Mouse (Mus musculus) lung, adult 2 months (tissue): ENCODE data around the gene Tenm2. TPM values are rescaled to one million over a fixed set of nuclear protein-coding genes. Genes with fewer than 3 reads are reported as not detected.

ENCODE experiments used
- DNase-seq: peaks from one replicate; pipeline ENCODE4 v3.0.0; 2022
- H3K4me1 ChIP-seq: fragments of 200-500 bp; 2 replicates; pipeline ENCODE4 v1.6.1; 2011; ENCODE audit warnings: low read length; ENCODE audit not compliant: control insufficient read depth, insufficient read depth
- H3K4me3 ChIP-seq: fragments of 200-500 bp; replicated peaks from 2 replicates; pipeline ENCODE3; 2011; ENCODE audit warnings: low read depth, mild to moderate bottlenecking, control low read depth, low read length; ENCODE audit errors: extremely low read depth
- CTCF ChIP-seq: fragments of 200-500 bp; IDR thresholded peaks from 2 replicates; pipeline ENCODE4 v1.5.1; 2011; ENCODE audit warnings: mild to moderate bottlenecking, low read length, control low read depth; ENCODE audit not compliant: insufficient read depth
- POLR2A ChIP-seq: fragments of 200-500 bp; IDR thresholded peaks from 2 replicates; pipeline ENCODE4 v1.6.1; 2011; ENCODE audit warnings: low read depth, mild to moderate bottlenecking, control low read depth, low read length, borderline replicate concordance; ENCODE audit errors: extremely low read depth
- WGBS: fragments of 180-500 bp; shearing (Covaris S2); methylation state at CpG from one replicate; pipeline ENCODE4 v1.1.7; 2018; 5-methylcytosine and 5-hydroxymethylcytosine counted together
- polyA plus RNA-seq: library from polyadenylated mRNA; depleted of rRNA; stranded (reverse); fragments of >200 nt; gene quantifications from 2 replicates; pipeline ENCODE4 v1.2.3, GENCODE M21; 2012

Tenm2 gene
- polyA plus RNA-seq, 1 experiment, result 0.36 TPM

DNA sequence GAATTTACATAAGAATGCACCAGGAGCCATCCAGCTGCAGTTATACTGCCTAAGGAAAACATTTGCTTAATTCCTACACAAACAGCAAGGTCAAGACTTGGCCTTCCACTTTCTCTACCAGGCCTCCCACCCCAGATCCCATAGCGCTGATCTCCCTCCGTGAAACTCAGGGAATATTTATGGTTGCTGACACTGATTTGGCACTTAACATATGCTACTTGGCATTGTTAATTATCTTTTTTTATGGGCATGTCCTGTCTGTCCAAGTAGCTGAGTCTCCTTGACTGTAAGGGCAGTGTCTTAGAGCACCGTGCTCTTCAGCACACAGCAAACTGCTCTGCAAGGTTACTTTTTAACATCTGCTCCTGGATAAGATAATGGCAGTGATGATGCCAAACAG is 238.1 kb downstream of the Tenm2 start:
- H3K4me3 ChIP-seq, result no peak overlapping the region
- no peak for TF ChIP-seq CTCF
- TF ChIP-seq POLR2A, result no peak
- no peak for DNase-seq
- 54% methylated on average over 3 of the region's 3 CpGs for WGBS
- H3K4me1 ChIP-seq, result no peaks in the 10 kb centered on the region

DNA sequence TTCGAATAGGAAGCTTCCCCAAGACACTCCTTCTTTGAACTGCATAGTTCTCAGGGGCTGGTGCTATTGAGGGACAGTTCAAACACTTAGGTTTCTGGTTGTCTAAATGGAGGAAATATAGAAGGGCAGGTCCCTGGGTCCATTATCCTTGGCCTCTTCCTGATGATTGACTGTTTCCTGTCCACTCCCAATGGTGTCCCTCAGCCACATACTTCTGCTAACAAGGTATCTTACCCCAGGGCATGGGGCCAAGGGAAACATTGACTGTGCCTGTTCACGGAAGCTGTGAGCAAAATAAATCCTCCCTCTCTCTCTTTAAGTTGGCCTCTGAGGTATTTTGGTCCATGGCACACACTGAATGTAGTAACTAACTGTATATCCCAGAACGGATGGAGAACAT is 244.9 kb downstream of the Tenm2 start:
- H3K4me3 ChIP-seq, result no peak overlapping the region
- DNase-seq, result no peak
- TF ChIP-seq CTCF (no peak), POLR2A (no peak)
- H3K4me1 ChIP-seq, result no peaks in the 10 kb centered on the region
- 43% methylated on average over 3 of the region's 3 CpGs for WGBS

DNA sequence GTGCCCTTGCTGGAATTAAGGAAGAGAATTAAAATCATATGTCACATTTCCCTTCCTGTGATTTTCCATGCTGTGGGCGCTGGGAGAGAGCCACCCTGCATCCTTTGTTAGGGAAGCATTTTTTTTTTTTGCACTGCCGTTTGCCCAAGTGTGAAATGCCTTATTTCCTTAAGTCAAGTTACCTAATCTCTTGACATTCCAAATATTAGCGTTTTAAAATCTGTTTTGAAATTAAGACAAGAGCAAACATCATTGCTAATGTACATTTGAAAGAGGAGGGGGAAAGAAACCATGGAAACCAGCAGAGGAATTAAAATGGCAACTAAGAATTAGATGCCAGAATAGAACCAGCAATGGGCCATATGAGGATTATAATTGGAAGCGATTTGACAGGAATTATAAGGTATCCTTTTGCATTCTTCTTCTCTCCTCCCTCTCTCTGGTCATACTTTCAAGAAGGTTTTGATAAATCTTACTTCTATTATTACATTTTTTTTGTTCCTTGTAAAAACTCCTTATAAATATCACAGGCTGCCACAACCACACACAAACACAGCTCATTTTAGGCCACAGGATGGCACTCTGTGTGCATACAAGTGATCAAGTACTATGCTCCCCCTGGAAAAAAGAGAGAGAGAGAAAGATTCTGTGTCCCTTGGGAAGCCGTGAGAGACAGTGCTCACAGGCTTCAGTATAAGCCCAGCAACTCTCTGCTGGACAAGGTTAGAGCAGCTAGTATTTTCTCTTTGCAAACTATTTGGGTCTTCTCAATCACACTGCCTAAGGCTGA is 246.8 kb downstream of the Tenm2 start:
- H3K4me1 ChIP-seq, result no peaks in the 10 kb centered on the region
- H3K4me3 ChIP-seq, result no peak overlapping the region
- no peak for DNase-seq
- WGBS, result 31% methylated on average over 5 of the region's 5 CpGs
- TF ChIP-seq POLR2A (no peak), CTCF (no peak)

DNA sequence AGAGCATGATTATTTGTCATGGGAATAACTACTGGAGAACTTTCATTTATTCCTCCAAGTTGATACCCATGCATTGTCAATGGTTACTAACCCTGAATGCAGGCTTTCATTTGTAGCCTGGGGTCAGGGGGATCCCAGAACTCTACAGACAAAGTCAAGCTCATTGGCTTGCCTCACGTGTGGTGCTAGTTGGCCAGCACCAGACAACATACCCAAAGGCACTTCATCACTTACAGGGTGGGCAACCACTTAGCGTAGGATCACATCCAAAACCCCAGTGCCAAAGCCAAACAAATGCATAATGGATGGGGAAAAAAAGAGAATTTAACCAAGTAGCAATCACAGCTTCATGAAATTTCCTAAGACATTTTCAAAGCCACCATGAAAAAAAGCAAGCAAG is 261.6 kb downstream of the Tenm2 start:
- H3K4me1 ChIP-seq, result no peaks in the 10 kb centered on the region
- DNase-seq, result no peak
- H3K4me3 ChIP-seq, result no peak overlapping the region
- TF ChIP-seq POLR2A (no peak), CTCF (no peak)
- 50% methylated on average over 2 of the region's 2 CpGs for WGBS

DNA sequence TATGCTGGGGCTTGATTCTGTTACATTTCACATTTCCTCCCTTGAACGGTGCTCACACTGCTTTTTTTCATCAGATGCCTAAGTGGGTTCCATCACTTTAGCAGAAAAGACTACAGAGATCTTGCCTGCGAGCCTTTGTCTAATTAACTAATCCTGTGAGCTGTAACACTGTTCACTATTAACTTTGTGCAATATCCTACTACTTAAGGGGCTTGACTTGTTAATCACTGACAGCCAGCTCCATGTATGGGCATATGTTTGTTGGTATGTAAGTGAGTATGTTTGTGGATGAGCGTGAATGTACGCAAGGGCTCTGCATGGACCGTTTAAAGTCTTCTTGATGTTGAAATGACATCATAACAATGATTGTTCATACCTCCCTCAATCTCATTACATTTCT is 277.7 kb downstream of the Tenm2 start:
- no peak for DNase-seq
- Histone ChIP-seq H3K4me3 (no peak overlapping the region), H3K4me1 (no peaks in the 10 kb centered on the region)
- TF ChIP-seq CTCF (no peak), POLR2A (no peak)
- 79% methylated on average over 5 of the region's 5 CpGs for WGBS

DNA sequence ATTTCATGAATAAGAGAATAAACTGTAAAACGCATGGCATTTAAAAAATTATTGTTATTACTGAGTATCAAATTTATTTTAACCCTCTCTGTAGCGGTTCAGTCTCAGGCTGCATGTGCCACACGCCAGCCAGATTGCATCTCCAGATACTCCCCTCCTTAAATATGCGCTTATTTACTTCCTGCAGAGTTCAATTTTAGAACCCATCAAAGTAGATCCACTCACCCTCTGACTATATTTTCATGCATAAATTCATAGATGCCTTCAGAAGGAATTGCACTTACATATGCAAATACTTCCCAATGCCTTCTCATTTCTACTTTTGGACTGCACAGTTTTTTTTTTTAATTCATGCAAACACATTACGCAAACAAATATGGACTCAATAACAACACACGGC is 294.3 kb downstream of the Tenm2 start:
- DNase-seq, result no peak
- TF ChIP-seq POLR2A, result no peak
- no peak for TF ChIP-seq CTCF
- WGBS, result 88% methylated on average over 6 of the region's 6 CpGs
- Histone ChIP-seq H3K4me3 (no peak overlapping the region), H3K4me1 (no peaks in the 10 kb centered on the region)

DNA sequence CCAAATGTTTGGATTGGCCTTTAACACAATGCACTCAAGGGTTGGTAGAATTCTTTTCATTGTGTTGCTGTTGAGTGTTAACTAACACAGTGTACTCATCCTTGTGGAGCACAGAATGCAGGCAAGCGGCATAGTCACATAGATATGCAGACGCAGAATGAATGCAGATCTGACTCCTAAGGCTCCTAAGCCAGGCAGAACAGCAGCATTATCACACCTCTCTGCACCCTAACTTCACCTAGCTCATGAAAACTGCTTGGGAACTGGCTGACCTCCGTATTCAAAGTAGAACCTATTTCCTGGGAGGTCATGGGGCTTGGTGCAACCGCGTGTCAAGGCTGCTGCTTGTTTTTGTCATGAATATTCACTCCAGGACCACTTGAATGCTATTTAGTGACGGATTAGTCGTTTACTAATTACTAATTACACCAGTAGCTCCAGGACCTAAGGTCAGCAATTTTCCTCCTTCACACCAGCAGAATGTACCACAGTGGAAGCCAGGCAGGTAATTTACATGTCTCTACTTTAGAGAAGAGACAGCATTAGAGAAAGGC is 295.1 kb downstream of the Tenm2 start:
- Histone ChIP-seq H3K4me1 (no peaks in the 10 kb centered on the region), H3K4me3 (no peak overlapping the region)
- TF ChIP-seq CTCF (no peak), POLR2A (no peak)
- DNase-seq, result no peak
- WGBS, result 55% methylated on average over 7 of the region's 7 CpGs

DNA sequence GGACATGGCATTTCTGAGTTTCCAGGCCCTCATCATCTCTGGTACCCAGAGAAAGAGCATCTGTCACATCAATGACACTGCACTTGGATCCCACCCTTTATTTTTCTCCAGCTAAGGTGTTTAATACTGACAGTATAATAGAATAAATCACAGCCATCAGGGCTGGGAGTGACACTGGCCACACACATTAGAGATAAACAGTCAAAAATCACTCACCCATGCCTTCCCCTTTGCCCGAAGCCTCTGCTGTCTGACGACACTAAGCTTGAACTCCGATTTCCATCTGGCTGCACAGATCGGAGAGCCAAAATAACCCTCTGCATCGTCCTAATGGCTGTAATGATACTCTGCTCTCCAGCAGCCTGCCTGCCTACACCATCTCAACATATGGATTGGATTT is 305.9 kb downstream of the Tenm2 start:
- TF ChIP-seq POLR2A (no peak), CTCF (no peak)
- H3K4me3 ChIP-seq, result no peak overlapping the region
- 75% methylated on average over 5 of the region's 5 CpGs for WGBS

DNA sequence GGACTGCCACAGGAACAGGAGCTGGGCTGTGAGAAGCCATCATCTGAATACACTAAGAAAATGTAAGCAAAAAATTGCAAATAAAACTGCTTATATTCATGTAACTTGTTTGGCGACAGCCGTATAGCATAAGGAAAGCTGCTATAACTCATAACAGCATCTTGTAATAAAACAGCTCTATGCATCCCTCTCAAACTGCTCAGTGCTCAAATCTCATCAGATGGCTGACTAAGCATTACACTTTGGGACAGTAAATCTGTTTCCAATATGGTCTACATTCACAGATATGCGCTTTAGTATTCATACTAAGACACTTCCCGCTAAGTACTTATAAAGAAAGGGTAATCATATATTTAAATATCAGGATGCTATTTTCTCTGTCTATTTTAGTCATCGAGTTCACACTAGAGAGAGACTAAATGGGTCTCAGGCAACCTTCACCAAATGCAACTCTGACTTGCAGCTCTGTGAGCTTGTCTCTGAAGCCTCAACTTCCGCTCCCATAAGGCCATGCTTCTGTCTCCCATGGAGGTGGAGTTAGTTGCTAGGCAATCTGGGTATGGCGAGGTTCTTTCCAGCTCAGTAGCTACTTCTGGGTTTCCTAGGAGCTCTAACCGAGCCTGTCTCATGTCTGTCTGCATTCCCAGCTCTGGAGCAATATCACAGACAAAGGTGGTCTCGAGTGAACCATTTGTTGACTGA is 308.9 kb downstream of the Tenm2 start:
- TF ChIP-seq POLR2A, result no peak
- no peak for TF ChIP-seq CTCF
- 74% methylated on average over 9 of the region's 9 CpGs for WGBS
- H3K4me3 ChIP-seq, result no peak overlapping the region
- H3K4me1 ChIP-seq, result no peaks in the 10 kb centered on the region
- no peak for DNase-seq

More for the DNA sequence above, 305.9 kb downstream of the Tenm2 start:
- DNase-seq, result no peak
- no peaks in the 10 kb centered on the region for H3K4me1 ChIP-seq
